Mouse (Mus musculus) 3T3-L1 (cell line): Measurements from ENCODE around the gene Gm973.
A peak's percentile ranks its signal among the peaks of the same experiment; 100 is the strongest.
"Not testable (repeated sequence)": the region's sequence is repeated elsewhere in the genome, so short reads cannot be mapped to it uniquely, and the experiment has no call there.

ENCODE experiments used
- DNase-seq: peaks from one replicate; pipeline ENCODE4 v3.0.0-alpha.2; 2015; ENCODE audit warnings: low read depth, low spot score

Gm973 gene

GRCm38 (mm10) chr1:59623325-59624017 is 107.4 kb downstream of the Gm973 start:
- peak; percentile 94 for DNase-seq

- DNase-seq, result no peak
Observed at GRCm38 (mm10) chr1:59625410-59625809, 109.3 kb downstream of the Gm973 start.

GRCm38 (mm10) chr1:59629194-59629593 is 113.1 kb downstream of the Gm973 start:
- no peak for DNase-seq

- DNase-seq, result not testable (repeated sequence)
Observed at GRCm38 (mm10) chr1:59630356-59630755, 114.3 kb downstream of the Gm973 start.

GRCm38 (mm10) chr1:59631986-59632659 is 116.1 kb downstream of the Gm973 start:
- DNase-seq, result no peak

GRCm38 (mm10) chr1:59633056-59633455 is 117.0 kb downstream of the Gm973 start:
- no peak for DNase-seq

- no peak for DNase-seq
Observed at GRCm38 (mm10) chr1:59636349-59636748, 120.3 kb downstream of the Gm973 start.

GRCm38 (mm10) chr1:59638371-59638770 is 122.3 kb downstream of the Gm973 start:
- DNase-seq, result no peak

GRCm38 (mm10) chr1:59642488-59642887 is 126.4 kb downstream of the Gm973 start:
- DNase-seq, result no peak

GRCm38 (mm10) chr1:59646502-59646901 is 130.4 kb downstream of the Gm973 start:
- DNase-seq, result not testable (repeated sequence)

GRCm38 (mm10) chr1:59651201-59651819 is 135.2 kb downstream of the Gm973 start:
- DNase-seq, result no peak

- no peak for DNase-seq
Observed at GRCm38 (mm10) chr1:59653243-59653911, 137.3 kb downstream of the Gm973 start.

GRCm38 (mm10) chr1:59656244-59657171 is 140.4 kb downstream of the Gm973 start:
- DNase-seq, result peak; percentile 32

- DNase-seq, result no peak
Observed at GRCm38 (mm10) chr1:59663456-59664135, 147.5 kb downstream of the Gm973 start.

- no peak for DNase-seq
Observed at GRCm38 (mm10) chr1:59668871-59669270, 152.8 kb downstream of the Gm973 start.

GRCm38 (mm10) chr1:59669962-59670630 is 154.0 kb downstream of the Gm973 start:
- DNase-seq, result peak; percentile 67

GRCm38 (mm10) chr1:59670641-59671168 is 154.6 kb downstream of the Gm973 start, which contains the start of gene Sumo1:
TSS of gene Sumo1 (minus strand) at chr1:59670834.
- DNase-seq, result peak; percentile 91

GRCm38 (mm10) chr1:59673661-59674060 is 157.6 kb downstream of the Gm973 start:
- no peak for DNase-seq
